Mouse (Mus musculus) forebrain, embryonic 16.5 days (tissue): ENCODE data around the gene Csrp1. TPM values are rescaled to one million over a fixed set of nuclear protein-coding genes. Genes with fewer than 3 reads are reported as not detected.

Source experiments
- ATAC-seq: fragments of 200-750 bp; cut with Nextera tagmentation; 2 replicates; pipeline ENCODE4 v1.8.0; 2017; ENCODE audit warnings: mild to moderate bottlenecking, moderate library complexity
- H3K27ac ChIP-seq: fragments of 300-500 bp; sonication (generic); 2 replicates; pipeline ENCODE4 v1.5.1; 2014; ENCODE audit warnings: low read length, control low read depth
- H3K27me3 ChIP-seq: fragments of 300-500 bp; sonication (generic); replicated peaks from 2 replicates; pipeline ENCODE4 v1.6.1; 2014; ENCODE audit warnings: low read length; ENCODE audit not compliant: control insufficient read depth, insufficient read depth
- H3K36me3 ChIP-seq: fragments of 300-500 bp; sonication (generic); 2 replicates; pipeline ENCODE4 v1.6.1; 2014; ENCODE audit not compliant: control insufficient read depth, insufficient read depth
- H3K4me1 ChIP-seq: fragments of 300-500 bp; sonication (generic); replicated peaks from 2 replicates; pipeline ENCODE4 v1.6.1; 2014; ENCODE audit warnings: low read length; ENCODE audit not compliant: control insufficient read depth, insufficient read depth
- H3K4me2 ChIP-seq: fragments of 300-500 bp; sonication (generic); 2 replicates; pipeline ENCODE4 v1.6.1; 2014; ENCODE audit warnings: mild to moderate bottlenecking, low read length, control low read depth
- H3K4me3 ChIP-seq: fragments of 300-500 bp; sonication (generic); replicated peaks from 2 replicates; pipeline ENCODE4 v1.5.1; 2014; ENCODE audit warnings: mild to moderate bottlenecking, low read length, control low read depth
- H3K9ac ChIP-seq: fragments of 300-500 bp; sonication (generic); replicated peaks from 2 replicates; pipeline ENCODE4 v1.6.1; 2014; ENCODE audit warnings: low read depth, low read length, control low read depth
- H3K9me3 ChIP-seq: fragments of 300-500 bp; sonication (generic); 2 replicates; pipeline ENCODE4 v1.6.1; 2016; ENCODE audit warnings: low read length; ENCODE audit not compliant: control insufficient read depth
- WGBS: fragments of 180-500 bp; shearing (Covaris S2); extraction: QIAGEN DNeasy Blood & Tissue Kit; methylation state at CpG from one replicate; pipeline ENCODE4 v1.1.7; 2014; 5-methylcytosine and 5-hydroxymethylcytosine counted together
- polyA plus RNA-seq: library from polyadenylated mRNA; unstranded; fragments of >200 nt; fragmentation: Nextera tagmentation; extraction: Ambion mirVana; gene quantifications from 2 replicates; pipeline ENCODE4 v1.2.1, GENCODE M21; 2015

Gene Csrp1
- polyA plus RNA-seq, 1 experiment from 2014 or later = 14.5 TPM

GRCm38 (mm10) chr1:135763503-135764205 lies 43.8 kb downstream of the Csrp1 start:
- Histone ChIP-seq H3K27ac (no peak overlapping the region), H3K9me3 (no peaks in the 10 kb centered on the region), H3K9ac (no peak overlapping the region), H3K4me3 (no peak overlapping the region), H3K27me3 (no peaks in the 10 kb centered on the region), H3K4me1 (peaks cover 13% of the 10 kb centered on the region), H3K36me3 (no peaks in the 10 kb centered on the region), H3K4me2 (no peak overlapping the region)
- 84% methylated on average over 9 of the region's 9 CpGs for WGBS
- ATAC-seq = no peak

GRCm38 (mm10) chr1:135764206-135764528 lies 44.3 kb downstream of the Csrp1 start:
- Histone ChIP-seq H3K4me2 (no peak overlapping the region), H3K27me3 (no peaks in the 10 kb centered on the region), H3K4me3 (no peak overlapping the region), H3K9ac (no peak overlapping the region), H3K27ac (no peak overlapping the region), H3K4me1 (peaks cover 13% of the 10 kb centered on the region), H3K36me3 (no peaks in the 10 kb centered on the region), H3K9me3 (no peaks in the 10 kb centered on the region)
- no peak for ATAC-seq
- WGBS = 80% methylated on average over 2 of the region's 2 CpGs

DNA sequence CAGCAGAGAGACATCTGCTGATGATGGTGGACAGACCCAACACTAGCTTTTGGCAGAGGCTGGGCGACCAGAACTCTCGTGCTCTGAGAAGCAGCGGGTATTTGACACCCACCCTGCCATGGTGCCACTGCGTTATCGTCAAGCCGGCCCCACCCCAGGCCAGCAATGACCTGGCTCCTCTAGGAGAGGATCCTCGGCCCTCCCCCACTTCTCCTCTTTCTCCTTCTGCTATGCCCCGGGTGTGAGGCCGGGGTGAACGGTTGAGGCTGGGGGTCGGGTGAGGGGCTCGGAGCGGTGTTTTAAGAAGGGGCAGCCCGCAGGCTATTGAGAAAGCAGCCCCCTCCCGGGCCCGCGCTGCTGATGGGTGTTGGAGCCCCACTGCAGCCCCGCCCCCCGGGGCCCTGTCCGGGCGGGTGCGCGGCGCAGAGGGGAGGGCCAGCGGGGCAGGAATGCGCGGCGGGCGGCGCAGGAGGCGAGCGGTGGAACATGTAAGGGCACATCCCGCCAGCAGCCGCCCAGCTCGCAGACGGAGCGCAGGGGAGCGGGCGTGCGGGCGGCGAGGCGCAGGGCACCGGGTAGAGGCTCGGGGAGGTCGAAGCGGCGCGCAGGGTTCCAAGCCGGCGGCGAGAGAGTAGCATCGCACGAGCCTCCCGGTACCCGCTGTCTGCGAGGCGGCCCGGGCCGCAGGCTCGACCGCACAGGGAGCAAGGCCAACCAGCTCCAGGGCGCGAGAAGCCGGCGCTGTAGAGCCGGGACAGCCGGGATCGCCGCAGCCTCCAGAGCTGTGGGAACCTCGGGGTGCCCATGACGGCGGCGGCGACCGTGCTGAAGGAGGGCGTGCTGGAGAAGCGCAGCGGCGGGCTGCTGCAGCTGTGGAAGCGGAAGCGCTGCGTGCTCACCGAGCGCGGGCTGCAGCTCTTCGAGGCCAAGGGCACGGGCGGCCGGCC lies 46.1 kb downstream of the Csrp1 start, which contains the start of gene Phlda3:
Gene Phlda3, plus strand, starts transcription at position 475 of the 947 bp plus-strand sequence.
- 1% methylated on average over 75 of the region's 90 CpGs for whole genome bisulfite sequencing
- Histone ChIP-seq H3K36me3 (no peaks in the 10 kb centered on the region), H3K9ac (peak within 1 kb of the TSS; percentile 78), H3K4me2 (peak within 1 kb of the TSS; percentile 83), H3K9me3 (no peaks in the 10 kb centered on the region), H3K27ac (peak within 1 kb of the TSS; percentile 29), H3K4me1 (peaks cover 14% of the 10 kb centered on the region), H3K4me3 (peak within 1 kb of the TSS; percentile 60), H3K27me3 (no peaks in the 10 kb centered on the region)
- ATAC-seq = peak; percentile 87

- peak overlapping the region; percentile 83 for H3K4me2 ChIP-seq
- peak overlapping the region; percentile 29 for H3K27ac ChIP-seq
- H3K4me1 ChIP-seq = peaks cover 22% of the 10 kb centered on the region
- H3K36me3 ChIP-seq = no peaks in the 10 kb centered on the region
- H3K9ac ChIP-seq = peak overlapping the region; percentile 78
- no peaks in the 10 kb centered on the region for H3K9me3 ChIP-seq
- whole genome bisulfite sequencing = 28% methylated on average over 30 of the region's 30 CpGs
- peak overlapping the region; percentile 60 for H3K4me3 ChIP-seq
- no peaks in the 10 kb centered on the region for H3K27me3 ChIP-seq
- peak; percentile 21; the same call in 1 of the 2 replicates for ATAC-seq
Measured at GRCm38 (mm10) chr1:135766592-135767306, 46.9 kb downstream of the Csrp1 start.

- Histone ChIP-seq H3K9ac (no peak overlapping the region), H3K4me2 (peak overlapping the region; percentile 83), H3K27me3 (no peaks in the 10 kb centered on the region), H3K36me3 (no peaks in the 10 kb centered on the region), H3K4me3 (peak overlapping the region; percentile 60), H3K9me3 (no peaks in the 10 kb centered on the region), H3K4me1 (peaks cover 23% of the 10 kb centered on the region), H3K27ac (no peak overlapping the region)
- no peak for ATAC-seq
- 86% methylated on average over 4 of the region's 4 CpGs for WGBS
Measured at GRCm38 (mm10) chr1:135767324-135767890, 47.5 kb downstream of the Csrp1 start.

- Histone ChIP-seq H3K36me3 (no peaks in the 10 kb centered on the region), H3K4me2 (no peak overlapping the region), H3K4me3 (no peak overlapping the region), H3K9ac (no peak overlapping the region), H3K4me1 (peaks cover 23% of the 10 kb centered on the region), H3K27me3 (no peaks in the 10 kb centered on the region), H3K27ac (no peak overlapping the region), H3K9me3 (no peaks in the 10 kb centered on the region)
- no peak for ATAC-seq
- WGBS = 92% methylated on average over 2 of the region's 2 CpGs
Measured at GRCm38 (mm10) chr1:135768400-135768799, 48.5 kb downstream of the Csrp1 start.

GRCm38 (mm10) chr1:135770237-135770636 lies 50.4 kb downstream of the Csrp1 start:
- H3K4me3 ChIP-seq = no peak overlapping the region
- H3K27ac ChIP-seq = no peak overlapping the region
- WGBS = 82% methylated on average over 7 of the region's 7 CpGs
- H3K4me2 ChIP-seq = no peak overlapping the region
- no peaks in the 10 kb centered on the region for H3K9me3 ChIP-seq
- no peak for ATAC-seq
- H3K9ac ChIP-seq = no peak overlapping the region
- no peaks in the 10 kb centered on the region for H3K27me3 ChIP-seq
- no peaks in the 10 kb centered on the region for H3K36me3 ChIP-seq
- H3K4me1 ChIP-seq = peaks cover 23% of the 10 kb centered on the region

- no peak overlapping the region for H3K4me2 ChIP-seq
- H3K9ac ChIP-seq = no peak overlapping the region
- WGBS = 58% methylated on average over 12 of the region's 12 CpGs
- no peaks in the 10 kb centered on the region for H3K36me3 ChIP-seq
- no peak overlapping the region for H3K4me3 ChIP-seq
- ATAC-seq = no peak
- H3K9me3 ChIP-seq = no peaks in the 10 kb centered on the region
- no peaks in the 10 kb centered on the region for H3K27me3 ChIP-seq
- H3K27ac ChIP-seq = no peak overlapping the region
- peaks cover 18% of the 10 kb centered on the region for H3K4me1 ChIP-seq
Measured at GRCm38 (mm10) chr1:135770896-135771572, 51.2 kb downstream of the Csrp1 start.
